Mouse (Mus musculus): ENCODE data around the gene Ppargc1a.

DNA sequence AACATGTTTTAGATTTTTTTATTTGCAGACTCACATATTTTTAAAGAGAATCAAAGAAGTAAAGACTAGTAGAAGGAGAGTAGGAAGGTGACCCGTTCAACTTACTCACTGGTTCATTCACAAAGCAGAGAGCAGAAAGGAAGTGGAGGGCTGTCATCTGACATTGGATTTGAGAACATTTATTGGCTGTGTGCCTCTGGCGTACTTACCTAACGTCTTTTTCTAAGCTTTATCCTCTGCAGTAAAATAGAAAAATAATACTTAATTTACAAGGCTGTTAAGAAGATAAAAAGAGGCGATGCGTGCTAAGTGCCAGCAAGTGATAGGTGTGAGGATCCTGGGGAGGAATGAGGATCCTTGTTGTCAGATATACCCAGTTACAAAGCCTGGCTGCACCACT, 24.7 kb upstream of the Ppargc1a start:
- TF ChIP-seq CTCF (IDR thresholded peaks at IDR 0.05; ENCODE audit: borderline replicate concordance, extremely low read depth, insufficient read depth, insufficient read length) (no peak), POLR2A (IDR thresholded peaks at IDR 0.05; ENCODE audit: borderline replicate concordance, extremely low read depth, insufficient read depth, insufficient read length, poor library complexity, severe bottlenecking) (no peak)

Measured in brain, embryonic 14.5 days (tissue).